Mouse (Mus musculus) hindbrain, postnatal 0 days (tissue): ENCODE data around the gene Marc2. TPM values are rescaled to one million over a fixed set of nuclear protein-coding genes. Genes with fewer than 3 reads are reported as not detected.

Source experiments
- ATAC-seq: fragments of 200-750 bp; cut with Nextera tagmentation; 2 replicates; pipeline ENCODE4 v1.8.0; 2017; ENCODE audit warnings: mild to moderate bottlenecking, moderate TSS enrichment, moderate library complexity
- DNase-seq: peaks from one replicate; pipeline ENCODE4 v3.0.0-alpha.2; 2015; ENCODE audit warnings: low spot score
- H3K27ac ChIP-seq: fragments of 300-500 bp; sonication (generic); 2 replicates; pipeline ENCODE4 v1.5.1; 2014; ENCODE audit warnings: mild to moderate bottlenecking
- H3K27me3 ChIP-seq: fragments of 300-500 bp; sonication (generic); 2 replicates; pipeline ENCODE4 v1.6.1; 2014; ENCODE audit warnings: low read length, mixed read lengths; ENCODE audit not compliant: insufficient read depth
- H3K36me3 ChIP-seq: fragments of 300-500 bp; sonication (generic); 2 replicates; pipeline ENCODE4 v1.6.1; 2014; ENCODE audit warnings: low read length, mixed read lengths; ENCODE audit not compliant: insufficient read depth
- H3K4me1 ChIP-seq: fragments of 300-500 bp; sonication (generic); 2 replicates; pipeline ENCODE4 v1.6.1; 2014; ENCODE audit warnings: antibody characterized with exemption, low read length, mixed read lengths; ENCODE audit not compliant: insufficient read depth
- H3K4me2 ChIP-seq: fragments of 300-500 bp; sonication (generic); 2 replicates; pipeline ENCODE4 v1.6.1; 2014; ENCODE audit warnings: low read depth, mild to moderate bottlenecking, low read length, moderate library complexity, mixed read lengths
- H3K4me3 ChIP-seq: fragments of 300-500 bp; sonication (generic); 2 replicates; pipeline ENCODE4 v1.5.1; 2014; ENCODE audit warnings: low read length
- H3K9ac ChIP-seq: fragments of 300-500 bp; sonication (generic); replicated peaks from 2 replicates; pipeline ENCODE4 v1.6.1; 2014; ENCODE audit warnings: mild to moderate bottlenecking, low read length, moderate library complexity, mixed read lengths
- H3K9me3 ChIP-seq: fragments of 300-500 bp; sonication (generic); 2 replicates; pipeline ENCODE4 v1.6.1; 2016; ENCODE audit warnings: low read length, mixed read lengths
- CTCF ChIP-seq: IDR thresholded peaks from 2 replicates; pipeline ENCODE4 v1.5.1; 2016; ENCODE audit warnings: antibody characterized with exemption, control low read depth, low read depth
- WGBS: fragments of 180-500 bp; shearing (Covaris S2); extraction: QIAGEN DNeasy Blood & Tissue Kit; methylation state at CpG from one replicate; pipeline ENCODE4 v1.1.7; 2014; 5-methylcytosine and 5-hydroxymethylcytosine counted together
- polyA plus RNA-seq: library from polyadenylated mRNA; unstranded; fragments of >200 nt; fragmentation: Nextera tagmentation; extraction: Ambion mirVana; gene quantifications from 2 replicates; pipeline ENCODE4 v1.2.1, GENCODE M21; 2015
- total RNA-seq: library from RNA; depleted of rRNA; stranded (reverse); fragments of >200 nt; gene quantifications from 2 replicates; pipeline ENCODE4 v1.2.3, GENCODE M21; 2014

Gene Marc2
- total and polyA plus RNA-seq, 2 experiments from 2014 or later, result 56.6 to 151 TPM

GRCm38 (mm10) chr1:184869939-184870565 lies 23.8 kb upstream of the Marc2 start:
- Histone ChIP-seq H3K4me3 (no peak overlapping the region), H3K27ac (peak overlapping the region; percentile 22; the same call in 1 of the 2 replicates), H3K4me1 (no peaks in the 10 kb centered on the region), H3K27me3 (no peaks in the 10 kb centered on the region), H3K36me3 (no peaks in the 10 kb centered on the region), H3K4me2 (no peak overlapping the region), H3K9me3 (no peaks in the 10 kb centered on the region), H3K9ac (no peak overlapping the region)
- TF ChIP-seq CTCF, result no peak
- ATAC-seq (no peak), DNase-seq (no peak)
- 38% methylated on average over 4 of the region's 4 CpGs for WGBS

- H3K4me1 ChIP-seq, result no peaks in the 10 kb centered on the region
- H3K27me3 ChIP-seq, result no peaks in the 10 kb centered on the region
- ATAC-seq (no peak), DNase-seq (no peak)
- H3K9me3 ChIP-seq, result no peaks in the 10 kb centered on the region
- no peak overlapping the region for H3K9ac ChIP-seq
- no peak overlapping the region for H3K4me3 ChIP-seq
- no peak overlapping the region for H3K4me2 ChIP-seq
- H3K27ac ChIP-seq, result no peak overlapping the region
- 79% methylated on average over 3 of the region's 3 CpGs for WGBS
- no peak for TF ChIP-seq CTCF
- H3K36me3 ChIP-seq, result no peaks in the 10 kb centered on the region
These were observed 21.4 kb upstream of the Marc2 start for GRCm38 (mm10) chr1:184867640-184868120.

- H3K9ac ChIP-seq, result no peak overlapping the region
- no peak for DNase-seq
- H3K9me3 ChIP-seq, result no peaks in the 10 kb centered on the region
- H3K4me3 ChIP-seq, result no peak overlapping the region
- 18% methylated on average over 7 of the region's 7 CpGs for WGBS
- no peak overlapping the region for H3K4me2 ChIP-seq
- H3K36me3 ChIP-seq, result no peaks in the 10 kb centered on the region
- no peak for ATAC-seq
- no peaks in the 10 kb centered on the region for H3K27me3 ChIP-seq
- TF ChIP-seq CTCF, result no peak
- H3K27ac ChIP-seq, result no peak overlapping the region
- no peaks in the 10 kb centered on the region for H3K4me1 ChIP-seq
These were observed 18.1 kb upstream of the Marc2 start for GRCm38 (mm10) chr1:184864381-184864801.

GRCm38 (mm10) chr1:184862636-184863035 lies 16.4 kb upstream of the Marc2 start:
- no peaks in the 10 kb centered on the region for H3K36me3 ChIP-seq
- H3K27ac ChIP-seq, result no peak overlapping the region
- 87% methylated on average over 6 of the region's 6 CpGs for WGBS
- ATAC-seq (no peak), DNase-seq (no peak)
- H3K9me3 ChIP-seq, result no peaks in the 10 kb centered on the region
- no peak overlapping the region for H3K4me2 ChIP-seq
- no peak overlapping the region for H3K4me3 ChIP-seq
- H3K27me3 ChIP-seq, result no peaks in the 10 kb centered on the region
- no peak for TF ChIP-seq CTCF
- no peaks in the 10 kb centered on the region for H3K4me1 ChIP-seq
- no peak overlapping the region for H3K9ac ChIP-seq

- no peak for TF ChIP-seq CTCF
- no peak overlapping the region for H3K9ac ChIP-seq
- no peaks in the 10 kb centered on the region for H3K4me1 ChIP-seq
- no peak overlapping the region for H3K4me3 ChIP-seq
- H3K27ac ChIP-seq, result no peak overlapping the region
- no peaks in the 10 kb centered on the region for H3K9me3 ChIP-seq
- no peak overlapping the region for H3K4me2 ChIP-seq
- ATAC-seq, result no peak
- H3K27me3 ChIP-seq, result no peaks in the 10 kb centered on the region
- WGBS, result 90% methylated on average over 2 of the region's 2 CpGs
- no peaks in the 10 kb centered on the region for H3K36me3 ChIP-seq
- no peak for DNase-seq
These were observed 15.3 kb upstream of the Marc2 start for GRCm38 (mm10) chr1:184861551-184861950.

GRCm38 (mm10) chr1:184860276-184860675 lies 14.0 kb upstream of the Marc2 start:
- Histone ChIP-seq H3K36me3 (no peaks in the 10 kb centered on the region), H3K4me1 (no peaks in the 10 kb centered on the region), H3K27me3 (no peaks in the 10 kb centered on the region), H3K9me3 (no peaks in the 10 kb centered on the region), H3K9ac (no peak overlapping the region), H3K27ac (no peak overlapping the region), H3K4me3 (no peak overlapping the region), H3K4me2 (no peak overlapping the region)
- ATAC-seq, result no peak
- no peak for DNase-seq
- 60% methylated on average over 3 of the region's 3 CpGs for WGBS
- no peak for TF ChIP-seq CTCF

- no peak overlapping the region for H3K9ac ChIP-seq
- H3K9me3 ChIP-seq, result no peaks in the 10 kb centered on the region
- no peaks in the 10 kb centered on the region for H3K27me3 ChIP-seq
- H3K36me3 ChIP-seq, result no peaks in the 10 kb centered on the region
- 85% methylated on average over 1 of the region's 1 CpGs for whole genome bisulfite sequencing
- no peak for ATAC-seq
- no peak for DNase-seq
- TF ChIP-seq CTCF, result no peak
- no peak overlapping the region for H3K4me3 ChIP-seq
- H3K4me2 ChIP-seq, result no peak overlapping the region
- H3K27ac ChIP-seq, result no peak overlapping the region
- H3K4me1 ChIP-seq, result no peaks in the 10 kb centered on the region
These were observed 12.0 kb upstream of the Marc2 start for GRCm38 (mm10) chr1:184858253-184858652.
